Mouse (Mus musculus): ENCODE measurements around the gene Arhgap21. TPM values are rescaled to one million over a fixed set of nuclear protein-coding genes. Genes with fewer than 3 reads are reported as not detected.
A peak's percentile ranks its signal among the peaks of the same experiment; 100 is the strongest.

Arhgap21 gene
- polyA plus RNA-seq, 1 experiment from 2014 or later, result 15.2 TPM

GRCm38 (mm10) chr2:20977051-20977450 is 8.4 kb upstream of the Arhgap21 start:
- Histone ChIP-seq H3K4me1 (no peaks in the 10 kb centered on the region), H3K36me3 (no peaks in the 10 kb centered on the region), H3K9me3 (no peaks in the 10 kb centered on the region), H3K4me3 (no peak overlapping the region), H3K27me3 (ENCODE audit: insufficient read depth, poor library complexity, severe bottlenecking) (no peaks in the 10 kb centered on the region), H3K27ac (no peak overlapping the region)
- DNase-seq (ENCODE audit: low spot score), result no peak

DNA sequence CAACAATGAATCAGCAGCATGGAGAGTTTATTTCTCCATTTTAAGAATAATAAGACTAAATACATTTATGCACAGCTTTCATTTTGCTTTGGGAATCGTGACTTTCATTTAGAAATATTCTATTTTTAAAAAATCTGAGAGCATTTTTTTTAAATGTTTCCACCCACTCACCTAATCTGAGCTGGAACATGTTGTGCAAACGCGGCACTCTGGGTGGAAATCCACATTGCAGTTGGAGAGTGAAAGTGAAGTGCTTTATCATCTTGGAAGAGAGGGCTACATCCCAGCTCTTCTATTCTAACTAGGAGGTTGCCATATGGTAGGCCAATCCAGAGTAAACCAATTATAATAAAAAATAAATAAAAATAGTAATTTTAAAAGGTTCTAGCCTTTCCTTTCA is 4.8 kb upstream of the Arhgap21 start:
- Histone ChIP-seq H3K4me1 (peaks cover 6% of the 10 kb centered on the region; the same call in 1 of the 2 replicates), H3K27me3 (ENCODE audit: insufficient read depth, poor library complexity, severe bottlenecking) (no peaks in the 10 kb centered on the region), H3K4me3 (no peak overlapping the region), H3K9me3 (no peaks in the 10 kb centered on the region), H3K36me3 (no peaks in the 10 kb centered on the region), H3K27ac (no peak overlapping the region)
- DNase-seq (ENCODE audit: low spot score), result no peak
- 78% methylated on average over 3 of the region's 3 CpGs for WGBS

DNA sequence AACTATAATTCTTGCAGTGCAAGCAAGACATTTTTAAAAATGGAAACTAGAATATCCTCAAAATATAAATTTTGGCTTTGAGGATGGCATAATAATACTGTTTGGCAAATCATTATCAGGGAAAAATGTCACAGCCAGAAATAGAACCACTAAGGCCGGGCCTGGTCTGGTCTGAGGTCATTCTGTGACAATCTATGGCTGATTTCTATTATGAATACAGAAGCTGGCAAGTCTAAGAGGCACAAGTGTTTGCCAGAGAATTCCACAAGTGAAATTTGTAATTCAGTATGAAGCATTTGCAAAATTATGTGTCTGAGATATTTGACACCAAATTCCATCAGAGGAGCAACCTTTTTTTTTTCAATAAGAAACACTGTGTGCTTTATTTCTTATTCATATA is 3.5 kb upstream of the Arhgap21 start:
- H3K27ac ChIP-seq, result no peak overlapping the region
- peak; percentile 52 for DNase-seq (ENCODE audit: low spot score)
- WGBS, result 29% methylated on average over 1 of the region's 1 CpGs
- H3K9me3 ChIP-seq, result no peaks in the 10 kb centered on the region
- no peaks in the 10 kb centered on the region for H3K27me3 ChIP-seq (ENCODE audit: insufficient read depth, poor library complexity, severe bottlenecking)
- H3K4me1 ChIP-seq, result peaks cover 6% of the 10 kb centered on the region; the same call in 1 of the 2 replicates
- H3K36me3 ChIP-seq, result no peaks in the 10 kb centered on the region
- no peak overlapping the region for H3K4me3 ChIP-seq

DNA sequence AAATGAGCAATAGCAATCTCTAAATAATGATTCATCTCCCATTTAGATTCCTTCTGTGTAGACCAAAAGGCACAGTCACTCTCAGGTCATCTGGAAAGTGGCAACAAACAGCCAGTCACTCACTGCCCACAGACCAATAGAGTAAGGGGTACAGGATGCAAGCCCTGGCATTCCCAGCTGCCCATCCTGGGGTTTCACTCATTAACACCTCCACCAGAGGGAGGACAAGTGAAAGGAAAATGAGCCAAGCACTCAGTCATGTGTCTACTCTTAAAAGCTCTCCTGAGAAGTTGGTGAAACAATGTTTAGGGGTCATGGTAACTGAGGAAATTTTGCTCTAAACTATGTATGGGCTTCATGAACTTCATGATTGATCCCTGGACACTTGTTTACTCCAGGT is 2.9 kb upstream of the Arhgap21 start:
- Histone ChIP-seq H3K27me3 (ENCODE audit: insufficient read depth, poor library complexity, severe bottlenecking) (no peaks in the 10 kb centered on the region), H3K4me1 (peaks cover 10% of the 10 kb centered on the region; the same call in 1 of the 2 replicates), H3K9me3 (no peaks in the 10 kb centered on the region), H3K27ac (no peak overlapping the region), H3K36me3 (no peaks in the 10 kb centered on the region), H3K4me3 (no peak overlapping the region)
- peak; percentile 73 for DNase-seq (ENCODE audit: low spot score)

GRCm38 (mm10) chr2:20969201-20970200 is 820 bp upstream of the Arhgap21 start:
- Histone ChIP-seq H3K9me3 (no peaks in the 10 kb centered on the region), H3K27me3 (ENCODE audit: insufficient read depth, poor library complexity, severe bottlenecking) (no peaks in the 10 kb centered on the region), H3K36me3 (no peaks in the 10 kb centered on the region), H3K27ac (peak overlapping the region; percentile 100), H3K4me3 (peak overlapping the region; percentile 91), H3K4me1 (peaks cover 22% of the 10 kb centered on the region)
- peak; percentile 98 for DNase-seq (ENCODE audit: low spot score)
- WGBS, result under 1% methylated on average over 49 of the region's 49 CpGs

DNA sequence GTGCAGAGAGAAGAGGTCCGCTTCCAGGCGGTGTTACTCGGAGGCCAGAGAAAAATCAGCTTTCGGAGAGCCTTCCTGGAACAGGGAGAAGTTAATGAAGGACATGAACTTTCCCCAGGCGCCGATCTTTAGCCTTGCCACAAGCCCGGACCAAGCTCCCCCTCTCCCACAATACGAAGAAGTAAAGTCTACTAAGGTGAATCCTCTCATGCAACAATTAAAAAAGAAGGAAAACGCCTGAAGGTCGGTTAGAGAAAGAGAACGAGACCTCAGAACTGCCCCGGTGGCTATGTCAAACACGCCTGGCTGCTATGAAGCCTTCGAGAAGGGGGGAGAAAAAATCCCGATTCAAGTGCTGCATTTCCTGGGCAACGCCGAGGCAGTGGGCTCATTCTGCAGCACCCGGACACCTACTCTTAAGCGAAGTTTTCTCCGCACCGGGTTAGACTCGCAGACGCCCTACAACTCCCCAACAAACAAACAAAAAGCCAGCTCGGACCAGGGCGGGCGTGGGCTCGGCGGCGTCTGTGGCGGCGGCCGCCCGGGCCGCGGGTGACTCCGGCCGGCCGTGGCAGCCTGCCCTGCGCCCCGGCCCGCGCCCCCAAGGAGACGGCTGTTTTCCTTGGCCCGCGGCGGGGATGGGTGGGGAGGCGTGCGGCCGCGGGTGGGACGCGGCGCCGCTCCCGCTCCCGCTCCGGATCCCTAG is 882 bp downstream of the Arhgap21 start:
- Histone ChIP-seq H3K4me1 (peaks cover 35% of the 10 kb centered on the region), H3K4me3 (peak overlapping the region; percentile 91), H3K27ac (peak overlapping the region; percentile 100), H3K36me3 (no peaks in the 10 kb centered on the region), H3K9me3 (no peaks in the 10 kb centered on the region), H3K27me3 (ENCODE audit: insufficient read depth, poor library complexity, severe bottlenecking) (no peaks in the 10 kb centered on the region)
- under 1% methylated on average over 57 of the region's 57 CpGs for WGBS
- DNase-seq (ENCODE audit: low spot score), result peak; percentile 77

GRCm38 (mm10) chr2:20967101-20967645 is 1.5 kb downstream of the Arhgap21 start:
- H3K4me1 ChIP-seq, result peaks cover 41% of the 10 kb centered on the region
- peak; percentile 93 for DNase-seq (ENCODE audit: low spot score)
- H3K36me3 ChIP-seq, result no peaks in the 10 kb centered on the region
- H3K9me3 ChIP-seq, result no peaks in the 10 kb centered on the region
- WGBS, result 1% methylated on average over 13 of the region's 13 CpGs
- H3K27ac ChIP-seq, result peak overlapping the region; percentile 100
- no peaks in the 10 kb centered on the region for H3K27me3 ChIP-seq (ENCODE audit: insufficient read depth, poor library complexity, severe bottlenecking)
- H3K4me3 ChIP-seq, result peak overlapping the region; percentile 91

GRCm38 (mm10) chr2:20966176-20967100 is 2.2 kb downstream of the Arhgap21 start:
- Histone ChIP-seq H3K36me3 (no peaks in the 10 kb centered on the region), H3K27me3 (ENCODE audit: insufficient read depth, poor library complexity, severe bottlenecking) (no peaks in the 10 kb centered on the region), H3K9me3 (no peaks in the 10 kb centered on the region), H3K4me1 (peaks cover 46% of the 10 kb centered on the region), H3K4me3 (peak overlapping the region; percentile 91), H3K27ac (peak overlapping the region; percentile 100)
- 38% methylated on average over 18 of the region's 18 CpGs for WGBS
- DNase-seq (ENCODE audit: low spot score), result peak; percentile 4

DNA sequence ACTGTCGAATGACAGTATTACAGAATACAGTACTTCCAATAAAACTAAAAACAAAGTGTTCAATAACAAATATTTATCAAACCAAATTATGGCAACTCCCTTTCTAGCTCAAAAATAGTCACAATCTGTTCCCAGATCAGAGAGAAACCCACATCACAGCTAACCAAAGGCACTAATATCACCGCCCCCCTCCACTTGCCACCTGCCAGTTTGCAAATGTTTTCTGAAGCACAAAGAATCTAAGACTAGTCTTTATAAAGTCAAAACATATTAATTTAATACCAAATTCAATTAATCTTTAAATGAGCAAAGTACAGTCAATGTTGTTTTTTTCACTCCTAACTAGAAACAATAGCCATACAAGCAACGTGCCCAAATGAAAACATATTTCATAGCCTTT is 3.3 kb downstream of the Arhgap21 start:
- 88% methylated on average over 3 of the region's 3 CpGs for WGBS
- Histone ChIP-seq H3K27me3 (ENCODE audit: insufficient read depth, poor library complexity, severe bottlenecking) (no peaks in the 10 kb centered on the region), H3K4me1 (peaks cover 50% of the 10 kb centered on the region), H3K27ac (no peak overlapping the region), H3K4me3 (peak overlapping the region; percentile 91), H3K36me3 (no peaks in the 10 kb centered on the region), H3K9me3 (no peaks in the 10 kb centered on the region)
- DNase-seq (ENCODE audit: low spot score), result peak; percentile 11

- no peak overlapping the region for H3K4me3 ChIP-seq
- H3K4me1 ChIP-seq, result peaks cover 53% of the 10 kb centered on the region
- H3K9me3 ChIP-seq, result no peaks in the 10 kb centered on the region
- peak; percentile 35 for DNase-seq (ENCODE audit: low spot score)
- H3K27ac ChIP-seq, result no peak overlapping the region
- H3K27me3 ChIP-seq (ENCODE audit: insufficient read depth, poor library complexity, severe bottlenecking), result no peaks in the 10 kb centered on the region
- H3K36me3 ChIP-seq, result no peaks in the 10 kb centered on the region
Measured at GRCm38 (mm10) chr2:20964461-20964860, 4.2 kb downstream of the Arhgap21 start.

DNA sequence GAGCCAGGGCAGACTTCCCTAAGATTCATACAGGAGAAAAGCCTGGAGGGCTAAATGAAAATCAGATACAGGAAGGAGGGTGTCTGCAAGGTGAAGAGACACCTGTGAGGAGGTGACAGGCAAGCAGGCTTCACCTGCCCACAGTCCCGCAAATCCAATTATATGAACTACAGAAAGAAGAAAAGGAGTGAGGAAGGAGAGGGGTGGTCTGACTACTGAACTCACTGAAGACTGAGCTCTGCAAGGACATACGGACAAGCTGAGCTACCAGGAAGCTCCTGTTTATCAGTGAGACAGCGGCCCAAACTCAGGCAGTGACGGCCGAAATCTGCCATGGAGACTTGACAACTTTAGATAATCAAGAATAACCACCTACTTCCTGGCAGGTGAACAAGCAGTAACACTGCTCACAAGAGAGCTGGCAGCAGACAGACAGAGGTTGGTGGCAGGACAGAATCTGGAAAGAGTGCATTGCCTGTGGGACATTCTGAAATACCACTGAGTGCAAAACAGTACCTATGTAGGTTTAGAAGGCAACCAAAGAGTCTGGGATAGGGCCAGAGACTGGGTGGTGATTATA is 5.4 kb downstream of the Arhgap21 start:
- Histone ChIP-seq H3K4me1 (peaks cover 54% of the 10 kb centered on the region), H3K4me3 (peak overlapping the region; percentile 23), H3K9me3 (no peaks in the 10 kb centered on the region), H3K27me3 (ENCODE audit: insufficient read depth, poor library complexity, severe bottlenecking) (no peaks in the 10 kb centered on the region), H3K36me3 (no peaks in the 10 kb centered on the region), H3K27ac (peak overlapping the region; percentile 74)
- DNase-seq (ENCODE audit: low spot score), result peak; percentile 74
- 22% methylated on average over 5 of the region's 5 CpGs for WGBS

- H3K9me3 ChIP-seq, result no peaks in the 10 kb centered on the region
- no peaks in the 10 kb centered on the region for H3K36me3 ChIP-seq
- H3K27ac ChIP-seq, result peak overlapping the region; percentile 42; the same call in 1 of the 2 replicates
- WGBS, result 23% methylated on average over 2 of the region's 2 CpGs
- no peaks in the 10 kb centered on the region for H3K27me3 ChIP-seq (ENCODE audit: insufficient read depth, poor library complexity, severe bottlenecking)
- 0 out of 2 replicates have a peak overlapping the region, but pooled peaks have one; percentile 10 for H3K4me3 ChIP-seq
- DNase-seq (ENCODE audit: low spot score), result peak; percentile 61
- H3K4me1 ChIP-seq, result peaks cover 54% of the 10 kb centered on the region
Measured at GRCm38 (mm10) chr2:20962284-20962683, 6.4 kb downstream of the Arhgap21 start.
